In genomic region chr16:32858356-32858755, GRCm38 (mm10) we compare ENCODE assay signal across 17 mouse cellular contexts. TPM values are rescaled to one million over a fixed set of nuclear protein-coding genes. Genes with fewer than 3 reads are reported as not detected.
DNase-seq lines count a peak whose midpoint lies in the region; ATAC-seq and TF ChIP-seq lines count a peak whose summit lies in the region.
"Had no signal": no experiment of that assay in that cellular context is flagged by ENCODE, and none has a peak within 500 bp of the region (broad histone marks: within the 10 kb centered on the region; RNA-seq: fewer than 3 reads in every experiment).

No protein-coding gene starts in this region.

- peak; percentile 30 to 65 for DNase-seq in adrenal gland, adult (ENCODE audit: inconsistent age in 2 of 2, low spot score in 1 of 2)
- DNase-seq in adrenal gland, postnatal 25 days = no peak
- DNase-seq in kidney, postnatal 0 days (ENCODE audit: low spot score) = no peak
- no peak for DNase-seq in cerebellum, postnatal 25 days
- no peak for DNase-seq in kidney, adult 9 months
- DNase-seq: cerebellum, postnatal 14 days had no signal

- H3K27me3 ChIP-seq in kidney, postnatal 0 days (ENCODE audit: insufficient read depth, low read length) = no peaks in the 10 kb centered on the region
- no peaks in the 10 kb centered on the region for H3K27me3 ChIP-seq in kidney, embryonic 15.5 days
- H3K27me3 ChIP-seq in embryonic facial prominence, embryonic 15.5 days = no peaks in the 10 kb centered on the region
- H3K27me3 ChIP-seq in myocyte (ENCODE audit: control insufficient read depth, insufficient read depth, insufficient read length) = no peaks in the 10 kb centered on the region
- H3K27me3 ChIP-seq: forebrain, embryonic 15.5 days; midbrain, embryonic 13.5 days had no signal

- H3K4me2 ChIP-seq in kidney, postnatal 0 days (ENCODE audit: low read length) = no peak overlapping the region
- H3K4me2 ChIP-seq in kidney, embryonic 15.5 days = no peak overlapping the region
- H3K4me2 ChIP-seq in embryonic facial prominence, embryonic 15.5 days (replicated peaks) = no peak overlapping the region
- H3K4me2 ChIP-seq in myocyte (ENCODE audit: low read depth) = peak overlapping the region; percentile 98
- H3K4me2 ChIP-seq: forebrain, embryonic 15.5 days; liver, embryonic 11.5 days; midbrain, embryonic 13.5 days had no signal

- H3K79me2 ChIP-seq in myocyte (ENCODE audit: control insufficient read depth, insufficient read depth) = peaks cover 52% of the 10 kb centered on the region

- H3K9me3 ChIP-seq in kidney, postnatal 0 days (replicated peaks; ENCODE audit: low read length) = no peaks in the 10 kb centered on the region
- no peaks in the 10 kb centered on the region for H3K9me3 ChIP-seq in kidney, embryonic 15.5 days (replicated peaks)
- no peaks in the 10 kb centered on the region for H3K9me3 ChIP-seq in embryonic facial prominence, embryonic 15.5 days (replicated peaks)
- H3K9me3 ChIP-seq: forebrain, embryonic 15.5 days; midbrain, embryonic 13.5 days had no signal

- ATAC-seq in kidney, postnatal 0 days (replicated peaks; ENCODE audit: low FRiP score, low read depth) = no peak
- no peak for ATAC-seq in kidney, embryonic 15.5 days (replicated peaks; ENCODE audit: low FRiP score)
- no peak for ATAC-seq in embryonic facial prominence, embryonic 15.5 days (ENCODE audit: insufficient number of reproducible peaks, low FRiP score, low TSS enrichment, low read depth)
- ATAC-seq: forebrain, embryonic 15.5 days; hindbrain, embryonic 16.5 days; midbrain, embryonic 13.5 days had no signal

- H3K4me1 ChIP-seq in kidney, postnatal 0 days (replicated peaks; ENCODE audit: insufficient read depth, low read length) = no peaks in the 10 kb centered on the region
- H3K4me1 ChIP-seq in kidney, embryonic 15.5 days = no peaks in the 10 kb centered on the region
- H3K4me1 ChIP-seq in embryonic facial prominence, embryonic 15.5 days = peaks cover 7% of the 10 kb centered on the region; the same call in 1 of the 2 replicates

- H3K9ac ChIP-seq in kidney, postnatal 0 days (ENCODE audit: low read depth, low read length) = no peak overlapping the region
- H3K9ac ChIP-seq in kidney, embryonic 15.5 days = no peak overlapping the region
- no peak overlapping the region for H3K9ac ChIP-seq in embryonic facial prominence, embryonic 15.5 days
- H3K9ac ChIP-seq: forebrain, embryonic 15.5 days; midbrain, embryonic 13.5 days had no signal

- H3ac ChIP-seq in myocyte (ENCODE audit: control insufficient read depth, insufficient read length) = no peak overlapping the region

- peak overlapping the region; percentile 64; the same call in 1 of the 2 replicates for H3K27ac ChIP-seq in kidney, postnatal 0 days
- H3K27ac ChIP-seq in kidney, embryonic 15.5 days = no peak overlapping the region
- H3K27ac ChIP-seq in embryonic facial prominence, embryonic 15.5 days (replicated peaks) = peak overlapping the region; percentile 75
- H3K27ac ChIP-seq: forebrain, embryonic 15.5 days; midbrain, embryonic 13.5 days had no signal

- peak; percentile 58 for TF ChIP-seq POLR2A in myocyte (IDR thresholded peaks at IDR 0.05; ENCODE audit: insufficient read length, low read depth)

- 60% methylated on average over 4 of the region's 4 CpGs for WGBS in kidney, postnatal 0 days
- 63% methylated on average over 4 of the region's 4 CpGs for WGBS in kidney, embryonic 15.5 days
- 66% methylated on average over 4 of the region's 4 CpGs for WGBS in embryonic facial prominence, embryonic 15.5 days

- no peak overlapping the region for H3K4me3 ChIP-seq in kidney, postnatal 0 days (replicated peaks; ENCODE audit: low read depth, low read length)
- H3K4me3 ChIP-seq in kidney, embryonic 15.5 days (replicated peaks) = no peak overlapping the region
- H3K4me3 ChIP-seq in embryonic facial prominence, embryonic 15.5 days (replicated peaks) = no peak overlapping the region
- H3K4me3 ChIP-seq in myocyte = no peak overlapping the region
- H3K4me3 ChIP-seq: forebrain, embryonic 15.5 days; midbrain, embryonic 13.5 days had no signal

- H3K36me3 ChIP-seq in kidney, postnatal 0 days (ENCODE audit: insufficient read depth, low read length) = 0 out of 2 replicates have a peak, but pooled peaks cover 7% of the 10 kb centered on the region
- peaks cover 27% of the 10 kb centered on the region for H3K36me3 ChIP-seq in kidney, embryonic 15.5 days
- H3K36me3 ChIP-seq in embryonic facial prominence, embryonic 15.5 days = peaks cover 15% of the 10 kb centered on the region
- peaks cover 9% of the 10 kb centered on the region for H3K36me3 ChIP-seq in myocyte (ENCODE audit: control insufficient read depth, insufficient read depth)

- TF ChIP-seq CTCF in kidney, postnatal 0 days (IDR thresholded peaks at IDR 0.05; ENCODE audit: low read depth) = no peak

TF ChIP-seq in myocyte, 11 proteins besides CTCF, POLR2A, EP300 and RAD21:
- TF ChIP-seq E2F4 (IDR thresholded peaks at IDR 0.05; ENCODE audit: insufficient read depth) (no peak), MAX (IDR thresholded peaks at IDR 0.05; ENCODE audit: low read depth) (no peak), POLR2AphosphoS2 (IDR thresholded peaks at IDR 0.05; ENCODE audit: insufficient read length, low read depth) (no peak), CEBPB (IDR thresholded peaks at IDR 0.05; ENCODE audit: insufficient read depth, poor library complexity, severe bottlenecking) (peak; percentile 37; the same call in 1 of the 2 replicates), TCF3 (IDR thresholded peaks at IDR 0.05; ENCODE audit: insufficient read length, low read depth) (no peak), SRF (IDR thresholded peaks at IDR 0.05; ENCODE audit: control insufficient read depth, insufficient read length, low read depth) (no peak)

RNA-seq across cellular contexts. Expression of gene Fyttd1, which starts 18.9 kb away (rescaled TPM):
- 101 and 103 TPM in 2 replicates for total RNA-seq in adrenal gland, postnatal 25 days (2021)
- polyA plus RNA-seq in kidney, postnatal 0 days (2015; fragmentation: Nextera tagmentation; extraction: Ambion mirVana) = 113 and 115 TPM in 2 replicates
- 98.7 and 113 TPM in 2 replicates for polyA plus RNA-seq in kidney, embryonic 15.5 days (2015; fragmentation: Nextera tagmentation; extraction: Ambion mirVana)
- polyA plus RNA-seq in embryonic facial prominence, embryonic 15.5 days (2015; fragmentation: Nextera tagmentation; extraction: Ambion mirVana) = 90.0 and 99.3 TPM in 2 replicates
- polyA plus RNA-seq in myocyte (2012; fragmentation: generic; extraction: Trizol) = 39.8 TPM

RNA-seq across cellular contexts. Expression of gene Rubcn, which starts 19.2 kb away (rescaled TPM):
- 32.6 and 36.4 TPM in 2 replicates for total RNA-seq in adrenal gland, postnatal 25 days (2021)
- polyA plus RNA-seq in kidney, postnatal 0 days (2015; fragmentation: Nextera tagmentation; extraction: Ambion mirVana) = 12.0 and 14.1 TPM in 2 replicates
- 17.8 and 21.9 TPM in 2 replicates for polyA plus RNA-seq in kidney, embryonic 15.5 days (2015; fragmentation: Nextera tagmentation; extraction: Ambion mirVana)
- polyA plus RNA-seq in embryonic facial prominence, embryonic 15.5 days (2015; fragmentation: Nextera tagmentation; extraction: Ambion mirVana) = 22.8 and 23.7 TPM in 2 replicates
- polyA plus RNA-seq in myocyte (2012; fragmentation: generic; extraction: Trizol) = 34.0 TPM

RNA-seq across cellular contexts. Expression of gene Smbd1, which starts 48.1 kb away (rescaled TPM):
- total RNA-seq in adrenal gland, postnatal 25 days (2021) = not detected in 2 replicates
- polyA plus RNA-seq in kidney, postnatal 0 days (2015; fragmentation: Nextera tagmentation; extraction: Ambion mirVana) = 0.24 and 0.28 TPM in 2 replicates
- polyA plus RNA-seq in kidney, embryonic 15.5 days (2015; fragmentation: Nextera tagmentation; extraction: Ambion mirVana) = not detected in 2 replicates
- polyA plus RNA-seq in embryonic facial prominence, embryonic 15.5 days (2015; fragmentation: Nextera tagmentation; extraction: Ambion mirVana) = not detected in 2 replicates
- polyA plus RNA-seq in myocyte (2012; fragmentation: generic; extraction: Trizol) = not detected
- total RNA-seq: layer of hippocampus, postnatal 10 days; neutrophil, adult 5-6 weeks had no signal
- polyA plus RNA-seq: forebrain, embryonic 15.5 days; hindbrain, embryonic 16.5 days; liver, embryonic 11.5 days; midbrain, embryonic 13.5 days; spleen, adult 2 months; urinary bladder, adult 2 months had no signal

RNA-seq across cellular contexts. Expression of gene Lrch3, which starts 55.5 kb away (rescaled TPM):
- 40.7 and 42.7 TPM in 2 replicates for total RNA-seq in adrenal gland, postnatal 25 days (2021)
- polyA plus RNA-seq in kidney, postnatal 0 days (2015; fragmentation: Nextera tagmentation; extraction: Ambion mirVana) = 14.1 and 15.6 TPM in 2 replicates
- polyA plus RNA-seq in kidney, embryonic 15.5 days (2015; fragmentation: Nextera tagmentation; extraction: Ambion mirVana) = 23.6 and 25.9 TPM in 2 replicates
- 20.5 and 22.2 TPM in 2 replicates for polyA plus RNA-seq in embryonic facial prominence, embryonic 15.5 days (2015; fragmentation: Nextera tagmentation; extraction: Ambion mirVana)
- 9.0 TPM for polyA plus RNA-seq in myocyte (2012; fragmentation: generic; extraction: Trizol)

Comparison
In these comparisons a context has a peak if more than half of its experiments do, and no peak if none do; other contexts are left out.
1. DNase-seq: peak in adrenal gland, adult (2 of 2); none in adrenal gland, postnatal 25 days (single experiment), kidney, postnatal 0 days (single experiment), cerebellum, postnatal 25 days (0 of 2) and kidney, adult 9 months (single experiment).